Mouse (Mus musculus) G1E (cell line): ENCODE data around the gene Elane. TPM values are rescaled to one million over a fixed set of nuclear protein-coding genes. Genes with fewer than 3 reads are reported as not detected.

Experiments
- ATAC-seq: 2 replicates; pipeline ENCODE4 v1.8.0; 2016; ENCODE audit warnings: mild to moderate bottlenecking; ENCODE audit not compliant: insufficient number of reproducible peaks, poor library complexity, low FRiP score, severe bottlenecking; ENCODE audit errors: extremely low read depth
- DNase-seq: peaks from one replicate; pipeline ENCODE4 v3.0.0; 2012; ENCODE audit warnings: low spot score
- H3K27me3 ChIP-seq: 2 replicates; pipeline ENCODE4 v1.6.1; 2012; ENCODE audit warnings: mild to moderate bottlenecking, low read length, inconsistent platforms; ENCODE audit not compliant: insufficient read depth
- H3K36me3 ChIP-seq: replicated peaks from 2 replicates; pipeline ENCODE3; 2012; ENCODE audit warnings: mild to moderate bottlenecking, inconsistent platforms
- H3K4me1 ChIP-seq: 2 replicates; pipeline ENCODE4 v1.6.1; 2012; ENCODE audit warnings: low read depth, low read length, inconsistent platforms, mixed read lengths; ENCODE audit not compliant: insufficient read depth
- H3K4me3 ChIP-seq: 2 replicates; pipeline ENCODE4 v1.5.1; 2012; ENCODE audit warnings: low read depth, mild to moderate bottlenecking, inconsistent platforms, low read length, moderate library complexity, mixed read lengths
- H3K9me3 ChIP-seq: replicated peaks from 2 replicates; pipeline ENCODE4 v1.6.1; 2012; ENCODE audit warnings: inconsistent platforms
- CTCF ChIP-seq: IDR thresholded peaks from 2 replicates; pipeline ENCODE4 v1.5.1; 2012; ENCODE audit warnings: low read depth, low read length, inconsistent platforms, mixed read lengths
- GATA1 ChIP-seq: IDR thresholded peaks from 2 replicates; pipeline ENCODE4 v1.6.1; 2012; ENCODE audit warnings: borderline replicate concordance, low read length, inconsistent platforms, mixed read lengths
- GATA2 ChIP-seq: IDR thresholded peaks from 2 replicates; pipeline ENCODE4 v1.6.1; 2012; ENCODE audit warnings: low read depth, low read length, inconsistent platforms, borderline replicate concordance
- POLR2AphosphoS5 ChIP-seq: IDR thresholded peaks from 2 replicates; pipeline ENCODE4 v1.6.1; 2012; ENCODE audit warnings: low read depth, low read length, inconsistent platforms; ENCODE audit not compliant: insufficient replicate concordance
- TAL1 ChIP-seq: conservative IDR thresholded peaks from 2 replicates; pipeline ENCODE4 v1.6.1; 2012; ENCODE audit warnings: low read depth, low read length, inconsistent platforms, mixed read lengths
- polyA plus RNA-seq: library from polyadenylated mRNA; stranded (reverse); fragments of >175 nt; gene quantifications from 2 replicates; pipeline ENCODE4 v1.2.3, GENCODE M21; 2012
- total RNA-seq, 2 experiments: library from RNA; stranded (forward) in 1 of 2; stranded (reverse) in 1 of 2; fragments of 200-1000 nt in 1 of 2; fragments of >200 nt in 1 of 2; fragmentation: Nextera tagmentation in 1 of 2; gene quantifications; 2 replicates each; pipeline ENCODE4 v1.2.3; 2014 to 2017

Gene Elane
- not detected in 2 replicates for total RNA-seq (2014; fragmentation: Nextera tagmentation)
- 0.23 TPM in 1 of 2 replicates, not detected in the other for total RNA-seq (2017)
- polyA plus RNA-seq = 0.72 and 1.1 TPM in 2 replicates

- Histone ChIP-seq H3K4me3 (no peak within 1 kb of the TSS), H3K27me3 (peaks cover 56% of the 10 kb centered on the region), H3K36me3 (no peaks in the 10 kb centered on the region), H3K9me3 (no peaks in the 10 kb centered on the region), H3K4me1 (peaks cover 39% of the 10 kb centered on the region)
- TF ChIP-seq POLR2AphosphoS5 (no peak), GATA1 (no peak), GATA2 (no peak), TAL1 (no peak), CTCF (no peak)
- ATAC-seq = no peak
- DNase-seq = no peak
Measured at GRCm38 (mm10) chr10:79886054-79886453, at the start of gene Elane. TSS of gene Elane (plus strand) at chr10:79886247.

- ATAC-seq (no peak), DNase-seq (no peak)
- Histone ChIP-seq H3K4me3 (no peak overlapping the region), H3K9me3 (0 out of 2 replicates have a peak, but pooled peaks cover 4% of the 10 kb centered on the region), H3K36me3 (no peaks in the 10 kb centered on the region), H3K27me3 (peaks cover 30% of the 10 kb centered on the region), H3K4me1 (peaks cover 16% of the 10 kb centered on the region)
- TF ChIP-seq GATA2 (no peak), POLR2AphosphoS5 (no peak), CTCF (no peak), GATA1 (no peak), TAL1 (no peak)
Measured at GRCm38 (mm10) chr10:79836918-79837317, 49.1 kb upstream of the Elane start.

GRCm38 (mm10) chr10:79838151-79838550 lies 47.9 kb upstream of the Elane start:
- H3K36me3 ChIP-seq = no peaks in the 10 kb centered on the region
- no peak for TF ChIP-seq TAL1
- no peak for TF ChIP-seq GATA1
- no peak for TF ChIP-seq POLR2AphosphoS5
- 0 out of 2 replicates have a peak, but pooled peaks cover 4% of the 10 kb centered on the region for H3K9me3 ChIP-seq
- peaks cover 26% of the 10 kb centered on the region for H3K27me3 ChIP-seq
- ATAC-seq (no peak), DNase-seq (no peak)
- H3K4me3 ChIP-seq = no peak overlapping the region
- H3K4me1 ChIP-seq = peaks cover 18% of the 10 kb centered on the region

GRCm38 (mm10) chr10:79840091-79840490 lies 46.0 kb upstream of the Elane start:
- Histone ChIP-seq H3K36me3 (no peaks in the 10 kb centered on the region), H3K4me1 (peaks cover 15% of the 10 kb centered on the region), H3K27me3 (peaks cover 41% of the 10 kb centered on the region), H3K4me3 (no peak overlapping the region), H3K9me3 (0 out of 2 replicates have a peak, but pooled peaks cover 4% of the 10 kb centered on the region)
- no peak for TF ChIP-seq GATA1
- no peak for TF ChIP-seq POLR2AphosphoS5
- no peak for TF ChIP-seq GATA2
- no peak; the same call in 1 of the 2 replicates for TF ChIP-seq TAL1
- TF ChIP-seq CTCF = no peak
- ATAC-seq = no peak
- no peak for DNase-seq

GRCm38 (mm10) chr10:79840644-79841551 lies 45.1 kb upstream of the Elane start:
- H3K4me1 ChIP-seq = peaks cover 15% of the 10 kb centered on the region
- no peak; the same call in 1 of the 2 replicates for TF ChIP-seq TAL1
- TF ChIP-seq POLR2AphosphoS5 = no peak
- TF ChIP-seq GATA2 = no peak
- TF ChIP-seq CTCF = no peak
- TF ChIP-seq GATA1 = no peak
- DNase-seq (no peak), ATAC-seq (peak; percentile 22)
- H3K4me3 ChIP-seq = peak overlapping the region; percentile 62; the same call in 1 of the 2 replicates
- peaks cover 44% of the 10 kb centered on the region for H3K27me3 ChIP-seq
- H3K36me3 ChIP-seq = no peaks in the 10 kb centered on the region
- 0 out of 2 replicates have a peak, but pooled peaks cover 4% of the 10 kb centered on the region for H3K9me3 ChIP-seq

GRCm38 (mm10) chr10:79842322-79842721 lies 43.7 kb upstream of the Elane start:
- peaks cover 47% of the 10 kb centered on the region for H3K27me3 ChIP-seq

More at GRCm38 (mm10) chr10:79842322-79842721, 43.7 kb upstream of the Elane start:
- DNase-seq (no peak), ATAC-seq (no peak)
- no peaks in the 10 kb centered on the region for H3K36me3 ChIP-seq
- no peak overlapping the region for H3K4me3 ChIP-seq
- 0 out of 2 replicates have a peak, but pooled peaks cover under 1% of the 10 kb centered on the region for H3K9me3 ChIP-seq
- TF ChIP-seq TAL1 = no peak
- TF ChIP-seq GATA2 = no peak
- TF ChIP-seq POLR2AphosphoS5 = no peak
- no peak for TF ChIP-seq CTCF
- no peak for TF ChIP-seq GATA1
- H3K4me1 ChIP-seq = peaks cover 17% of the 10 kb centered on the region
